Mouse (Mus musculus): ENCODE measurements around the gene Hes3. TPM values are rescaled to one million over a fixed set of nuclear protein-coding genes. Genes with fewer than 3 reads are reported as not detected.
A peak's percentile ranks its signal among the peaks of the same experiment; 100 is the strongest.

Gene Hes3
- polyA plus RNA-seq, 2 experiments = 0.03 TPM; not detected in 1

GRCm38 (mm10) chr4:152260451-152260850, 31.0 kb downstream of the Hes3 start:
- WGBS = 96% methylated on average over 8 of the region's 8 CpGs
- no peak overlapping the region for H3K4me3 ChIP-seq (replicated peaks; ENCODE audit: low read length)

DNA sequence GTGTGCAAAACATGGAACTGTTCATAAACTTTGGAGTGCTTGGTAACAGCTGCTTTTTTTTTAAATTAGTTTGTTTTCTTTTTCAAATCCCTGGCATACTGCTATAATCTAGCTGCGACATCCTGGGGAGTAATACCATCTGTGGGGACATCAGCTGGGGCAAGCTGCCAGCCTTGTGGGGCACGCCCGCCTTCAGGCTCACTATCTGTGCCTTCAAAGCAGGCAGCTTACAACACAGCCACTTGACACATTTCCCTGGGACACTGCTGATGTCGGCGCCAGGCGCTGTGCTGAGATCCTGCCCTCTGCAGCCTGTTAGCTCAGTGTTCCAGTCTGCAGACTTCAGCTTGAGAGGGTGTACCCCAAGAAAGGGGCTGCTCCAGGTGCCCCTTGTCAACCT, 34.4 kb downstream of the Hes3 start:
- Histone ChIP-seq H3K27me3 (ENCODE audit: control insufficient read depth, insufficient read depth, low read length) (no peaks in the 10 kb centered on the region), H3K4me1 (ENCODE audit: control insufficient read depth, insufficient read depth, low read length) (no peaks in the 10 kb centered on the region), H3K27ac (replicated peaks; ENCODE audit: low read depth, low read length) (no peak overlapping the region), H3K4me2 (replicated peaks; ENCODE audit: low read depth, low read length, severe bottlenecking) (no peak overlapping the region), H3K9me3 (ENCODE audit: control insufficient read depth, low read length) (no peaks in the 10 kb centered on the region), H3K4me3 (replicated peaks; ENCODE audit: low read length) (no peak overlapping the region), H3K36me3 (ENCODE audit: control insufficient read depth, insufficient read depth, low read length) (no peaks in the 10 kb centered on the region), H3K9ac (ENCODE audit: low read depth, low read length, severe bottlenecking) (no peak overlapping the region)
- no peak for ATAC-seq (ENCODE audit: low FRiP score, low read depth)
- no peak for DNase-seq (ENCODE audit: low spot score)
- TF ChIP-seq POLR2A (IDR thresholded peaks at IDR 0.05; ENCODE audit: borderline replicate concordance, extremely low read depth, insufficient read depth, insufficient read length) = no peak
- 56% methylated on average over 6 of the region's 6 CpGs for WGBS

More at GRCm38 (mm10) chr4:152260451-152260850, 31.0 kb downstream of the Hes3 start:
- no peaks in the 10 kb centered on the region for H3K36me3 ChIP-seq (ENCODE audit: control insufficient read depth, insufficient read depth, low read length)
- no peak for TF ChIP-seq POLR2A (IDR thresholded peaks at IDR 0.05; ENCODE audit: borderline replicate concordance, extremely low read depth, insufficient read depth, insufficient read length)
- no peak for ATAC-seq (ENCODE audit: low FRiP score, low read depth)
- H3K27me3 ChIP-seq (ENCODE audit: control insufficient read depth, insufficient read depth, low read length) = no peaks in the 10 kb centered on the region
- H3K9me3 ChIP-seq (ENCODE audit: control insufficient read depth, low read length) = no peaks in the 10 kb centered on the region
- no peak overlapping the region for H3K9ac ChIP-seq (ENCODE audit: low read depth, low read length, severe bottlenecking)
- DNase-seq (ENCODE audit: low spot score) = no peak
- H3K4me1 ChIP-seq (ENCODE audit: control insufficient read depth, insufficient read depth, low read length) = peaks cover 11% of the 10 kb centered on the region; the same call in 1 of the 2 replicates
- H3K27ac ChIP-seq (replicated peaks; ENCODE audit: low read depth, low read length) = no peak overlapping the region
- H3K4me2 ChIP-seq (replicated peaks; ENCODE audit: low read depth, low read length, severe bottlenecking) = no peak overlapping the region

GRCm38 (mm10) chr4:152253183-152253759, 38.2 kb downstream of the Hes3 start:
- no peak overlapping the region for H3K9ac ChIP-seq (ENCODE audit: low read depth, low read length, severe bottlenecking)
- H3K9me3 ChIP-seq (ENCODE audit: control insufficient read depth, low read length) = no peaks in the 10 kb centered on the region
- no peak overlapping the region for H3K4me3 ChIP-seq (replicated peaks; ENCODE audit: low read length)
- no peaks in the 10 kb centered on the region for H3K27me3 ChIP-seq (ENCODE audit: control insufficient read depth, insufficient read depth, low read length)
- no peaks in the 10 kb centered on the region for H3K4me1 ChIP-seq (ENCODE audit: control insufficient read depth, insufficient read depth, low read length)
- TF ChIP-seq POLR2A (IDR thresholded peaks at IDR 0.05; ENCODE audit: borderline replicate concordance, extremely low read depth, insufficient read depth, insufficient read length) = no peak
- no peak for DNase-seq (ENCODE audit: low spot score)
- H3K36me3 ChIP-seq (ENCODE audit: control insufficient read depth, insufficient read depth, low read length) = no peaks in the 10 kb centered on the region
- no peak overlapping the region for H3K4me2 ChIP-seq (replicated peaks; ENCODE audit: low read depth, low read length, severe bottlenecking)
- ATAC-seq (ENCODE audit: low FRiP score, low read depth) = peak; percentile 57; the same call in 1 of the 2 replicates
- H3K27ac ChIP-seq (replicated peaks; ENCODE audit: low read depth, low read length) = no peak overlapping the region
- 66% methylated on average over 9 of the region's 9 CpGs for WGBS

GRCm38 (mm10) chr4:152250615-152251014, 40.8 kb downstream of the Hes3 start:
- Histone ChIP-seq H3K4me2 (replicated peaks; ENCODE audit: low read depth, low read length, severe bottlenecking) (no peak overlapping the region), H3K36me3 (ENCODE audit: control insufficient read depth, insufficient read depth, low read length) (no peaks in the 10 kb centered on the region), H3K4me3 (replicated peaks; ENCODE audit: low read length) (no peak overlapping the region), H3K4me1 (ENCODE audit: control insufficient read depth, insufficient read depth, low read length) (no peaks in the 10 kb centered on the region; the same call in 1 of the 2 replicates), H3K27ac (replicated peaks; ENCODE audit: low read depth, low read length) (no peak overlapping the region), H3K9ac (ENCODE audit: low read depth, low read length, severe bottlenecking) (no peak overlapping the region), H3K27me3 (ENCODE audit: control insufficient read depth, insufficient read depth, low read length) (no peaks in the 10 kb centered on the region), H3K9me3 (ENCODE audit: control insufficient read depth, low read length) (no peaks in the 10 kb centered on the region)
- ATAC-seq (ENCODE audit: low FRiP score, low read depth) (no peak), DNase-seq (ENCODE audit: low spot score) (no peak)
- no peak for TF ChIP-seq POLR2A (IDR thresholded peaks at IDR 0.05; ENCODE audit: borderline replicate concordance, extremely low read depth, insufficient read depth, insufficient read length)
- 89% methylated on average over 6 of the region's 6 CpGs for WGBS

DNA sequence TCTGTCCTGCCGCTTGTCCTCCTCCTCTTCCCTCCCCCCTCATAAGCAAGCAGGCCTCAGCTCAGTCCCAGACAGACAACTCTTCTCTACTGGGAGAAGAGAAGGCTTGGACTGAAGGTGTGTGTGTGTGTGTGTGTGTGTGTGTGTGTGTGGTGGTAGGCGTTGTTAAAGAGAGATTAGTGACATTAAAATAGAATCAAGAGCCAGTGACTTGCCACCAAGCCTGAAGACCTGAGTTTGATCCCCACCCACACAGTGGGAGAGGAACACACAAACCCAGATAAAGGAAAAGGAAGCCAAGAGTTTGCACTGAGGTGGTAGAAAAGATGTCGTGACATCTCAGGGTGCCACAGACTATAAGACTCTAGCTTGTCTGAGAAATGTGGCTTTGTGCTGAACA, 44.3 kb downstream of the Hes3 start:
- Histone ChIP-seq H3K27me3 (ENCODE audit: control insufficient read depth, insufficient read depth, low read length) (no peaks in the 10 kb centered on the region), H3K9ac (ENCODE audit: low read depth, low read length, severe bottlenecking) (no peak overlapping the region), H3K4me1 (ENCODE audit: control insufficient read depth, insufficient read depth, low read length) (no peaks in the 10 kb centered on the region; the same call in 1 of the 2 replicates), H3K4me2 (replicated peaks; ENCODE audit: low read depth, low read length, severe bottlenecking) (no peak overlapping the region), H3K36me3 (ENCODE audit: control insufficient read depth, insufficient read depth, low read length) (no peaks in the 10 kb centered on the region), H3K27ac (replicated peaks; ENCODE audit: low read depth, low read length) (no peak overlapping the region), H3K4me3 (replicated peaks; ENCODE audit: low read length) (no peak overlapping the region), H3K9me3 (ENCODE audit: control insufficient read depth, low read length) (no peaks in the 10 kb centered on the region)
- ATAC-seq (ENCODE audit: low FRiP score, low read depth) (no peak), DNase-seq (ENCODE audit: low spot score) (no peak)
- no peak for TF ChIP-seq POLR2A (IDR thresholded peaks at IDR 0.05; ENCODE audit: borderline replicate concordance, extremely low read depth, insufficient read depth, insufficient read length)
- 83% methylated on average over 3 of the region's 3 CpGs for WGBS

All from limb, embryonic 14.5 days (tissue).